Mouse (Mus musculus): ENCODE results near the gene Selenom. TPM values are rescaled to one million over a fixed set of nuclear protein-coding genes. Genes with fewer than 3 reads are reported as not detected.

The Selenom gene
- polyA plus RNA-seq, 1 experiment from 2014 or later = 129 TPM

DNA sequence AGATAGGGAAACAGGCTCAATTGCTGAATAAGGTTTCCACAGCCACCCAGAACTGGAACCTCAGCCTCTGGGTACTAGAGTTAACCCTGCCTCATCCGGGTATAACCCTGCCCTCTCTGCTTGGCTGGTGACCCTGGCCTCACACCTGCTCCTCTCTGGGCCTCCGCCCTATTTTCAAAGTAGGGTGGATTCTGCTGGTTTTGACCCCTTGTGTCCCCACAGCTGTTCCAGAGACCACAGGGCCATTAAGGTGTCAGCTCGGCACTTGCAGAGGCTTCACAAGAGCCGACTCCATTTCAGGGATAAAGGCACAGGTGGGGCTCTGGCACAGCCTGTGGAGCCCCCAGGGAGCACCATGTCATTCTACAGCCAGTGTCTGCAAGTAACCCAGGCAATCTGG is 21.7 kb upstream of the Selenom start:
- Histone ChIP-seq H3K4me1 (ENCODE audit: control insufficient read depth, insufficient read depth, low read length) (no peaks in the 10 kb centered on the region), H3K9ac (ENCODE audit: low read depth, low read length) (no peak overlapping the region), H3K4me2 (ENCODE audit: low read length) (no peak overlapping the region), H3K36me3 (ENCODE audit: control insufficient read depth, insufficient read depth, low read length) (no peaks in the 10 kb centered on the region), H3K27ac (ENCODE audit: low read length) (no peak overlapping the region), H3K9me3 (replicated peaks; ENCODE audit: control insufficient read depth, low read length, poor library complexity, severe bottlenecking) (no peaks in the 10 kb centered on the region), H3K4me3 (ENCODE audit: low read depth, low read length) (no peak overlapping the region), H3K27me3 (ENCODE audit: control insufficient read depth, insufficient read depth, low read depth, low read length) (no peaks in the 10 kb centered on the region)
- no peak for ATAC-seq
- WGBS = 79% methylated on average over 4 of the region's 4 CpGs

DNA sequence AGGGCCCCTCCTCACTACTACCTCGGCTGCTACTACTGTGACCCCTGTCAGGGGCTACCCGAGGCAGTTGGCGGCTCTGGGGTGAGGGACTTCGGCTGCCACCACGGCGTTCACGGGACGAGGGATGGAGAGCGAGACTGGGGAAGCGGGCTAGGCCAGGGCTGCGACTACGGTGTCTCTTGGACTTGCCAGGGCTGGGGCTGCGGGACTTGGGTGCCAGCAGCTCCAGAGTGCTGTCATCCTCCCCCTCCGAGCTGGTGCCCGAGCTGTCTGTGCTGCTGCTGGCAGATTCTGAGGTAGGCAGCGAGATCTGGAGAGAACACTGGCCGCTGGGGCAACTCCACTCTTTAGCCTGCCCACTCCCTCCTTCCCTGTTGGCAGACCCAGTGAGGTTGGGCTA is 19.6 kb upstream of the Selenom start:
- Histone ChIP-seq H3K4me3 (ENCODE audit: low read depth, low read length) (no peak overlapping the region), H3K36me3 (ENCODE audit: control insufficient read depth, insufficient read depth, low read length) (no peaks in the 10 kb centered on the region), H3K4me1 (ENCODE audit: control insufficient read depth, insufficient read depth, low read length) (no peaks in the 10 kb centered on the region), H3K27ac (ENCODE audit: low read length) (no peak overlapping the region), H3K27me3 (ENCODE audit: control insufficient read depth, insufficient read depth, low read depth, low read length) (no peaks in the 10 kb centered on the region), H3K4me2 (ENCODE audit: low read length) (no peak overlapping the region), H3K9me3 (replicated peaks; ENCODE audit: control insufficient read depth, low read length, poor library complexity, severe bottlenecking) (no peaks in the 10 kb centered on the region), H3K9ac (ENCODE audit: low read depth, low read length) (no peak overlapping the region)
- no peak for ATAC-seq
- WGBS = 84% methylated on average over 17 of the region's 17 CpGs

DNA sequence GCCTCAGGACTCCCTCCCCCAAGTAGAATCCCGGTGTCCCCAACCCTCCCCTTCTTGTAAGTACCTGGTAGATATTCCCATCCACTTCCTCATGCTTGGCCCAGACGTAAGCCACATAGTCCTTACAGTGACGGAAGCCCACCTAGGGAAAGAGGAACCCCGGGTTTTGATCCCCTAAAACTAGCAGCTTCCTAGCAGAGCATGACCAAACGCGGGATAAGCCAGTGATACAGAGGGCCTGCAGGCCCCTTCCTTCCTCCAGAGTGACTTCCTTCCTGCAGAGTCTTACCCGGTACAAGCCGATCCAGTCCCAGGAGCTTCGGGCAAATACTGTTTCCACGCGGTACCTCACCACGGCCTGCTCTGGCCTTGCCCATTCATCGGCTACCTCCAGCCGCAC is 19.0 kb upstream of the Selenom start:
- Histone ChIP-seq H3K4me1 (ENCODE audit: control insufficient read depth, insufficient read depth, low read length) (no peaks in the 10 kb centered on the region), H3K9ac (ENCODE audit: low read depth, low read length) (no peak overlapping the region), H3K27ac (ENCODE audit: low read length) (no peak overlapping the region), H3K4me3 (ENCODE audit: low read depth, low read length) (no peak overlapping the region), H3K4me2 (ENCODE audit: low read length) (no peak overlapping the region), H3K36me3 (ENCODE audit: control insufficient read depth, insufficient read depth, low read length) (no peaks in the 10 kb centered on the region), H3K27me3 (ENCODE audit: control insufficient read depth, insufficient read depth, low read depth, low read length) (no peaks in the 10 kb centered on the region), H3K9me3 (replicated peaks; ENCODE audit: control insufficient read depth, low read length, poor library complexity, severe bottlenecking) (no peaks in the 10 kb centered on the region)
- no peak for ATAC-seq
- WGBS = 94% methylated on average over 14 of the region's 14 CpGs

DNA sequence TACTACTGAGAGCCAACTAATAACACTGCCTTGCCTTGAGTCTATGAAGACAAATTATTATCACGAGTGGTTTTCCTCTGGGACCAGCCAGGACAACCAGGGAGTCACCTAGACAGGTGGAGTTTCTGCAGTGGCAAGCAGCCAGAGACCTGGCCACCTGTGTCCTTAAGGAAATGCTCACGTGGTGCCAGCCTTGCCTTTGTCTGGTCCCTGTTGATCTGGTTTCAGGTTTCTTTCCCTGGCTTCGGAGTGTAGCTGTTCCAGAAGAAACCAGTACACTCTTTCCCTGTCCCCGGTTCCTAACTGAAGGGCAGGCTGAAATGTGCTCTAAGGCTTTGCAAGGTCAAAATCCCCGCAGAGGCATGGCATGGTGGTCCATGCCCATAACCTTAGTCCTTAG is 17.7 kb upstream of the Selenom start:
- Histone ChIP-seq H3K4me2 (ENCODE audit: low read length) (no peak overlapping the region), H3K36me3 (ENCODE audit: control insufficient read depth, insufficient read depth, low read length) (no peaks in the 10 kb centered on the region), H3K4me3 (ENCODE audit: low read depth, low read length) (no peak overlapping the region), H3K9ac (ENCODE audit: low read depth, low read length) (no peak overlapping the region), H3K4me1 (ENCODE audit: control insufficient read depth, insufficient read depth, low read length) (no peaks in the 10 kb centered on the region), H3K27ac (ENCODE audit: low read length) (no peak overlapping the region), H3K9me3 (replicated peaks; ENCODE audit: control insufficient read depth, low read length, poor library complexity, severe bottlenecking) (no peaks in the 10 kb centered on the region), H3K27me3 (ENCODE audit: control insufficient read depth, insufficient read depth, low read depth, low read length) (no peaks in the 10 kb centered on the region)
- 56% methylated on average over 5 of the region's 5 CpGs for WGBS
- ATAC-seq = no peak

DNA sequence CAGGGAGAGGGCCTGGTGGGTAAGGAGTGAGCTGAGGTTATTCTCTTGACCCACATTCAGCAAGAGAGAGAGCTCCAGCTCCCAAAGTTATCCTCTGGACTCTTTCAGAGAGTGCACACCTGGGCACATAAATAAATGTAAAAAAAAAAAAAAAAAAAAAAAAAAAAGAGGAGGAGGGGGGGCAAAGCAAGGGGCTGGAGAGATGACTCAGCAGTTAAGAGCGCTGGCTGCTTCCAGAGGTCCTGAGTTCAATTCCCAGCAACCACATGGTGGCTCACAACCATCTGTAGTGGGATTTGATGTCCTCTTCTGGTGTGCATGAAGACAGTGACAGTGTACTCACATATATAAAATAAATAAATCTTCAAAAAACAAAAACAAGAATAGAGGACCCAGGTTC is 17.2 kb upstream of the Selenom start:
- Histone ChIP-seq H3K4me1 (ENCODE audit: control insufficient read depth, insufficient read depth, low read length) (no peaks in the 10 kb centered on the region), H3K9me3 (replicated peaks; ENCODE audit: control insufficient read depth, low read length, poor library complexity, severe bottlenecking) (no peaks in the 10 kb centered on the region), H3K9ac (ENCODE audit: low read depth, low read length) (no peak overlapping the region), H3K4me3 (ENCODE audit: low read depth, low read length) (no peak overlapping the region), H3K27ac (ENCODE audit: low read length) (no peak overlapping the region), H3K27me3 (ENCODE audit: control insufficient read depth, insufficient read depth, low read depth, low read length) (no peaks in the 10 kb centered on the region), H3K4me2 (ENCODE audit: low read length) (no peak overlapping the region), H3K36me3 (ENCODE audit: control insufficient read depth, insufficient read depth, low read length) (no peaks in the 10 kb centered on the region)
- 94% methylated on average over 1 of the region's 1 CpGs for WGBS
- no peak for ATAC-seq

DNA sequence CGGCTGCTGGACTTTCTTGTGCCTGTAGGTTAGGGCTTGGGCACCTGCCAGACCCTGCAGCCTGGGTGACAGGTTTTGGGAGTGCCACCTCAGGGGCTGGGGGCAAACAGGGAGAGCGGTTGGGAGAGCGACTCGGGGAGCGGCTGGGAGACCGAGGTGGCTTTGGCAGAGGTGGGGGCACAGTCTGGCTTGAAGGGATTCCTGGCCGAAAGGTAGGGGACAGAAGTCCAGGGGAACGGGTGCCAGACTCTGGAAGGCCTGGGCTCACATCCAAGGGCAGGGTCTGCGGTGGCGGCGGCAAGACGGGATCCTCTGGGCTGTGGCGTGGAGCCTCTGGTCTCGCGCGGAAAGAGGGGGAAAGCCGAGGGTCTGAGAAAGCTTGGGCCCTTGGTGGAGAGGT is 12.4 kb upstream of the Selenom start:
- no peaks in the 10 kb centered on the region for H3K4me1 ChIP-seq (ENCODE audit: control insufficient read depth, insufficient read depth, low read length)
- 86% methylated on average over 17 of the region's 17 CpGs for WGBS
- no peak overlapping the region for H3K27ac ChIP-seq (ENCODE audit: low read length)
- no peaks in the 10 kb centered on the region for H3K36me3 ChIP-seq (ENCODE audit: control insufficient read depth, insufficient read depth, low read length)
- ATAC-seq = no peak
- no peak overlapping the region for H3K4me2 ChIP-seq (ENCODE audit: low read length)
- no peak overlapping the region for H3K9ac ChIP-seq (ENCODE audit: low read depth, low read length)
- H3K4me3 ChIP-seq (ENCODE audit: low read depth, low read length) = no peak overlapping the region
- no peaks in the 10 kb centered on the region for H3K9me3 ChIP-seq (replicated peaks; ENCODE audit: control insufficient read depth, low read length, poor library complexity, severe bottlenecking)
- H3K27me3 ChIP-seq (ENCODE audit: control insufficient read depth, insufficient read depth, low read depth, low read length) = no peaks in the 10 kb centered on the region

DNA sequence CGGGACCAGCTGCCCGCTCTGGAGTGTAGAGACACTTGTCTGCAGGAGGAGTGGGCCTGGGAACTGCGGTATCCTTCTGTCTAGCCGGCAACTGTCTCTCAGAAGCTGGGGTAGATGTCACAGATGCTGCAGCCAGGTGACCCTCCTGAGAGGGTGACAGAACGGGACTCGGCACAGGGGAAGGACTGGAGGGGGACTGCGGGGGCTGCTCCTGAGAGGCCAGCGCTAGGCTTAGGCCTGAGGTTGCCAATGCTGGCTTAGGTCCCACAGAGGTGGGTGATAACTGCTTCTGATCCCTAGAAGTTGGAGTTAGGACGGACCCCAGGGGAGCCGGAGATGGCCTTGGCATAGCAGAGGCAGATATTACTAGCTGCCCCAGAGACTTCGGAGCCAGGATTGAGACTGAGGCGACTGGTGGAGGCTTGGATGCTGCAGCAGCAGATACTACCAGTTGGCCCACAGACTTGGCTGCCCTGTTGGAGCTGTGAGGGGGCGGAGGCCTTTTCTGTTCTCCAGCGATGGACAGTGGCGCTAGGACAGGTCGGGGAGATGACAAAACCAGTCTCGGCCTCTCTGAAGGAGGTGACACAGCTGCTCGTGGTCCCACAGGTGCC is 11.9 kb upstream of the Selenom start:
- H3K36me3 ChIP-seq (ENCODE audit: control insufficient read depth, insufficient read depth, low read length) = no peaks in the 10 kb centered on the region
- H3K9ac ChIP-seq (ENCODE audit: low read depth, low read length) = no peak overlapping the region
- H3K27me3 ChIP-seq (ENCODE audit: control insufficient read depth, insufficient read depth, low read depth, low read length) = no peaks in the 10 kb centered on the region
- no peaks in the 10 kb centered on the region for H3K9me3 ChIP-seq (replicated peaks; ENCODE audit: control insufficient read depth, low read length, poor library complexity, severe bottlenecking)
- no peak overlapping the region for H3K27ac ChIP-seq (ENCODE audit: low read length)
- no peak for ATAC-seq
- no peaks in the 10 kb centered on the region for H3K4me1 ChIP-seq (ENCODE audit: control insufficient read depth, insufficient read depth, low read length)
- H3K4me2 ChIP-seq (ENCODE audit: low read length) = no peak overlapping the region
- WGBS = 81% methylated on average over 18 of the region's 18 CpGs
- H3K4me3 ChIP-seq (ENCODE audit: low read depth, low read length) = no peak overlapping the region

DNA sequence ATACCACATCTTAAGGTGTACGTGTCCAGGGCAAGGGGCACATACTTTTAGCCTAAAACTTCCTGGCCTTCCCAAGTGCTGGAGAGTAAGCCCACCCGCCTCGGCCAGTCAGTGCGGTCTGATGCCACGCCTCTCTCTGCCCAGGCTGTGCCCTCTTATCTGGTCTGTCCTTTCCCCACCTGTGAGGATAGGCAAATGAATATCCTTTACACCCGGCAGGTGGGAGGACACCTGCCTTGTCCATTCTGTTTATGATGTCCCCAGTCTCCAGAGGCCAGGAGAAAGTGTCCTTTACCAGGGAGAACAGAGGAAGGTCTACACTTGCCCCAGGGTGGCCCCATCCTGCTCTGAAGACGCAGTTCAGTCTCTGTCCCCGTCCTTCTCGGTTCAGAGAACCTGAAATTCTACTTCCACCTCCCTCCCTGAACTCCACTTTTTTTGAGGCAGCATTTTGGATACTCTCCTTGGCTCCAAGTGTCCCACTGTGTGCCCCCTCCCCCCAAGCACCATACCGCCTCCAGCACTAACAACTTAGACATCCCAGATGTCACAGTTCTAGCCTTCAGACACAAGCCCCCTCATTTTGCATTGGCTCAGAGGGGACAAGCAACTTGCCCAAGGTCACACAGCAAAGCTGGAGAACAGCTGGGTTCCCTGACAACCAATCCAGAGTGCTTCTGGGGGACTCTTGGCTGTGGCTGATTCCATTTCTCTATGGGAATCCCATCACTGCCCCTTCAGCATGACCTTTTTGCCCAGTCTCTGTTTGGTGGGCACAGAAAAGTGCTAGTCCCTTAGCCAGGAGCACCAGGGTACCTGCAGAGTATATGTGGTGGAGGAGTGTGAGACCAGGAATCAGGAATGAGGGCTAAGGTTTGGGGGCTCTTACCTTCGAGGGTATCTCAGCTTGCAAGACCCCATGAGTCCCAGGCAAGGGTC is 10.5 kb upstream of the Selenom start:
- Histone ChIP-seq H3K36me3 (ENCODE audit: control insufficient read depth, insufficient read depth, low read length) (no peaks in the 10 kb centered on the region), H3K4me3 (ENCODE audit: low read depth, low read length) (peak overlapping the region; percentile 41), H3K4me2 (ENCODE audit: low read length) (peak overlapping the region; percentile 38), H3K27me3 (ENCODE audit: control insufficient read depth, insufficient read depth, low read depth, low read length) (no peaks in the 10 kb centered on the region), H3K4me1 (ENCODE audit: control insufficient read depth, insufficient read depth, low read length) (no peaks in the 10 kb centered on the region), H3K9ac (ENCODE audit: low read depth, low read length) (peak overlapping the region; percentile 64), H3K9me3 (replicated peaks; ENCODE audit: control insufficient read depth, low read length, poor library complexity, severe bottlenecking) (no peaks in the 10 kb centered on the region), H3K27ac (ENCODE audit: low read length) (no peak overlapping the region)
- ATAC-seq = 0 out of 2 replicates have a peak, but pooled peaks have one; percentile 15
- WGBS = 69% methylated on average over 11 of the region's 11 CpGs

DNA sequence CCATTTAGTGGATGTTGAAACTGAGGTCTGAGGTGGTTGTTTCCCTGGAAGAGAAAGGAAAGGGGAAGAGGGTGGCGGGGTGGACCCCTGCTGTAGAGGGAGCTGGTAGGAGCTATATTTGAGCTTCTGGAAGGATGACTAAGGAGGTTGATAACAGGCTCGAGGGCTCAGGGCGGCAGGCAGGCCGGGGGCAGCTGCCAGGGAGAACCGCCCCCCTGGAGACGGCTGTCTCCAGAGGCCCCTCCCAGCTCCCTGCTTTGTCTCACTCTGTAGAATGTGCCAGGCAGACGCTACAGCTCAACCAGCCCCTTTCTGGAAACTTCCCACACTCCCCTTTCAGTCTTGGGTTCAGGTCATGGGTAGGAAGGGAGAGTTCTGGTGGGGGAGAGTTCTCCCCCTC is 6.3 kb upstream of the Selenom start:
- Histone ChIP-seq H3K9ac (ENCODE audit: low read depth, low read length) (no peak overlapping the region), H3K27me3 (ENCODE audit: control insufficient read depth, insufficient read depth, low read depth, low read length) (no peaks in the 10 kb centered on the region), H3K36me3 (ENCODE audit: control insufficient read depth, insufficient read depth, low read length) (no peaks in the 10 kb centered on the region), H3K9me3 (replicated peaks; ENCODE audit: control insufficient read depth, low read length, poor library complexity, severe bottlenecking) (no peaks in the 10 kb centered on the region), H3K4me2 (ENCODE audit: low read length) (no peak overlapping the region), H3K4me1 (ENCODE audit: control insufficient read depth, insufficient read depth, low read length) (no peaks in the 10 kb centered on the region), H3K27ac (ENCODE audit: low read length) (no peak overlapping the region), H3K4me3 (ENCODE audit: low read depth, low read length) (no peak overlapping the region)
- 56% methylated on average over 7 of the region's 7 CpGs for WGBS
- ATAC-seq = no peak

Data from midbrain, embryonic 16.5 days (tissue).